Mouse (Mus musculus) heart, embryonic 14.5 days (tissue): ENCODE measurements at regions not wholly inside any gene's neighbourhood (a gene's known extent, or its start where the extent isn't known, plus 50 kb on each side); places are given as distances from the start of the nearest gene placed in this dataset.
"Not testable (repeated sequence)": the region's sequence is repeated elsewhere in the genome, so short reads cannot be mapped to it uniquely, and the experiment has no call there.

Experiments used
- ATAC-seq: fragments of 200-750 bp; cut with Nextera tagmentation; 2 replicates; pipeline ENCODE4 v1.8.0; 2017; ENCODE audit warnings: low read depth, moderate TSS enrichment; ENCODE audit not compliant: insufficient number of reproducible peaks, insufficient read depth, low FRiP score
- H3K27ac ChIP-seq, 2 experiments: fragments of 200-500 bp in 1 of 2; fragments of 300-500 bp in 1 of 2; sonication (generic) in 1 of 2; replicated peaks in 1 of 2; 2 replicates each; pipeline ENCODE4 v1.5.1; 2012 to 2014; ENCODE audit warnings: low read depth in 2 of 2, low read length in 2 of 2, control low read depth in 1 of 2, mild to moderate bottlenecking in 1 of 2, mixed read lengths in 1 of 2; ENCODE audit not compliant: control insufficient read depth in 1 of 2, insufficient read depth in 1 of 2
- H3K27me3 ChIP-seq: fragments of 300-500 bp; sonication (generic); 2 replicates; pipeline ENCODE4 v1.6.1; 2014; ENCODE audit warnings: mild to moderate bottlenecking, low read length, control low read depth; ENCODE audit not compliant: control insufficient read depth, insufficient read depth
- H3K36me3 ChIP-seq: fragments of 300-500 bp; sonication (generic); 2 replicates; pipeline ENCODE4 v1.6.1; 2014; ENCODE audit warnings: mild to moderate bottlenecking, control low read depth, low read length, mixed read lengths; ENCODE audit not compliant: control insufficient read depth, insufficient read depth
- H3K4me1 ChIP-seq, 2 experiments: fragments of 200-500 bp in 1 of 2; fragments of 300-500 bp in 1 of 2; sonication (generic) in 1 of 2; 2 replicates each; pipeline ENCODE4 v1.6.1; 2012 to 2014; ENCODE audit warnings: low read length in 2 of 2, control low read depth in 1 of 2, mixed read lengths in 1 of 2; ENCODE audit not compliant: control insufficient read depth in 2 of 2, insufficient read depth in 2 of 2
- H3K4me2 ChIP-seq: fragments of 300-500 bp; sonication (generic); 2 replicates; pipeline ENCODE4 v1.6.1; 2014; ENCODE audit warnings: mild to moderate bottlenecking, low read length
- H3K4me3 ChIP-seq, 2 experiments: fragments of 200-500 bp in 1 of 2; fragments of 300-500 bp in 1 of 2; sonication (generic) in 1 of 2; 2 replicates each; pipeline ENCODE4 v1.5.1; 2012 to 2014; ENCODE audit warnings: low read length in 2 of 2, mild to moderate bottlenecking in 2 of 2, control low read depth in 1 of 2, low read depth in 1 of 2, moderate library complexity in 1 of 2; ENCODE audit not compliant: control insufficient read depth in 1 of 2, insufficient read depth in 1 of 2
- H3K9ac ChIP-seq: fragments of 300-500 bp; sonication (generic); 2 replicates; pipeline ENCODE4 v1.6.1; 2014; ENCODE audit warnings: mild to moderate bottlenecking, low read length
- H3K9me3 ChIP-seq: fragments of 300-500 bp; sonication (generic); 2 replicates; pipeline ENCODE4 v1.6.1; 2016; ENCODE audit warnings: low read length, control low read depth; ENCODE audit not compliant: control insufficient read depth
- WGBS: fragments of 180-500 bp; shearing (Covaris S2); extraction: QIAGEN DNeasy Blood & Tissue Kit; methylation state at CpG from one replicate; pipeline ENCODE4 v1.1.7; 2014; 5-methylcytosine and 5-hydroxymethylcytosine counted together

DNA sequence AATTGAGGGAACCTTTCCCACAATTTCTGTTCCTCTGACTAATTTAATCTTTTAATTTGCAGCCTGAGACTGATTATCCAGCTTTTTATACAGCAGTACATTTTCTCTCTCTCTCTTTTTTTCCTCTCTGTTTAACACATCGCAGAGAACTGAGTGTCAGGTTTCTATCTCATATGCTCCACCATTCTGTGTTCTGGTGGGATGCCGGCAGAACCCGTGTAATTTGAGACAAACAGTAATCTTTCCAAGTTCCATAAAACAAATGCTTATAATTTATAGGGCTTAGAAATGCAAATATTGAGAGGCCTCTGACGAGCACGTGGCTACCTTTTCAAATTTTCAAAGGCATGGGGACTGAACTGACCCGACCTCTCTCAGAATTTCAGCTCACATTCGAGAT lies 59.1 kb downstream of the Zbtb18 start:
- WGBS: 85% methylated on average over 7 of the region's 7 CpGs

DNA sequence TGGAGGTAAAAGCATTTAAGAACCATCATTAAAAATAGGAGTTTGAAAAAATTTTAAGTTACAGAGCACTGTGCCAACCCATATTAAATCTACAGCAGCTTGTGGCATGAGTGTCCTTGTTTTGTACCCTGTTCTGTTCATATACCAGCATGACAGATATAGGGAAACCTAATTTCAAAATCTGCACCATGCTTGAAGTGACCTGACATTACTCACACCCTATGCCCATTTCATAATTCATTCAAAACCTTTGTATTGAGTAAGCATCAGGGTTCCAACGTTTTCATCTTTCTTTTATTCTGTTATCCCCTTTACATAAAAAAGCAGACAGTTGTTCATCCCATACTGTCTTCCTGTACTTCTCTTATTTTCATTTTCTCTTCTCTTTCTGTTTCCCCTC lies 61.8 kb downstream of the Zbtb18 start:
- Histone ChIP-seq H3K9me3 (no peaks in the 10 kb centered on the region), H3K9ac (no peak overlapping the region), H3K4me2 (no peak overlapping the region), H3K36me3 (no peaks in the 10 kb centered on the region), H3K27me3 (no peaks in the 10 kb centered on the region), H3K4me3 (no peak overlapping the region), H3K4me1 (no peaks in the 10 kb centered on the region), H3K27ac (no peak overlapping the region)
- WGBS: 58% methylated on average over 1 of the region's 1 CpGs
- ATAC-seq: no peak

More for the DNA sequence above, 59.1 kb downstream of the Zbtb18 start:
- no peaks in the 10 kb centered on the region for H3K36me3 ChIP-seq
- H3K9ac ChIP-seq: no peak overlapping the region
- ATAC-seq: no peak
- no peaks in the 10 kb centered on the region for H3K9me3 ChIP-seq
- H3K4me1 ChIP-seq: no peaks in the 10 kb centered on the region
- no peaks in the 10 kb centered on the region for H3K27me3 ChIP-seq
- H3K27ac ChIP-seq: no peak overlapping the region
- H3K4me2 ChIP-seq: no peak overlapping the region
- H3K4me3 ChIP-seq: no peak overlapping the region

DNA sequence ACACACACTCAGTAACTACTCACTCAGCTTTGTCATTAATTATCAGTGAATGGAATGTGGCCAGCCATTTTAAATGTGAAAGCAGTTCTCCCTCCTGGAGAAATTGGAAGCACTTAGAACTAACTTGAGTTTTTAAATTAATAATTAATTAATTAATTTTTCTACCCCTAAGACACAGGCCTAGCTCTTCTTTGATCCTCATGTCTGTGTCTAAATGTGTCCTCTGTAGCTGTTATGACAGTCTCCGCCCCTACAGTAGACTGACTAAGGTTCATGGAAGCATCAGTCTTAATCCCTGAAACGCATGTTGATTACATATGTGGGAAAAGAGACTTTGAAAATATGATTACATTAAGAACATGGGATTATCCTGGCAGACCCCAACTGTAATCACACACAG lies 62.6 kb downstream of the Zbtb18 start:
- Histone ChIP-seq H3K4me3 (no peak overlapping the region), H3K9me3 (no peaks in the 10 kb centered on the region), H3K9ac (no peak overlapping the region), H3K27me3 (no peaks in the 10 kb centered on the region), H3K36me3 (no peaks in the 10 kb centered on the region), H3K4me2 (no peak overlapping the region), H3K27ac (no peak overlapping the region), H3K4me1 (no peaks in the 10 kb centered on the region)
- ATAC-seq: no peak
- WGBS: 95% methylated on average over 2 of the region's 2 CpGs

DNA sequence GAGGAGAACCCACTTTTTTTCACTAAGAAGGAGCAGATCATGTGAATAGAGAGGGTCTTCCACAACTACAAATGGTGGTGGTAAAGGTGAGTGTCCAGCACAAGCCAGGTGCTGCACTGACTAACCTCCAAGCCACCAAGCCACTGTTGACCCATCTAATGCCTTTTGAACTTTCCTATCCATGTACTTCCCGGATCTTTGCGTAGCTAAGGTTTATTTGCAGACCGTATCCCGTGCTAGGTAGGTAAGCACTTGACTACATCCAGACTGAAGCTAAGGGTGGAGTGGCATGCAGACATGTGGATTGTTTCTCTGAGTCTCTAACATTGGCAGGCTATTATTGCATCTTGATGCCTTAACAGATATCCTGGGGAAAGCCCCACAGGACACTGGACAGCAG lies 65.2 kb downstream of the Zbtb18 start:
- H3K9me3 ChIP-seq, H3K4me2 ChIP-seq, ATAC-seq, H3K27ac ChIP-seq, H3K9ac ChIP-seq, H3K27me3 ChIP-seq, H3K4me1 ChIP-seq, H3K36me3 ChIP-seq, H3K4me3 ChIP-seq: not testable (repeated sequence)
- WGBS: 77% methylated on average over 4 of the region's 4 CpGs

DNA sequence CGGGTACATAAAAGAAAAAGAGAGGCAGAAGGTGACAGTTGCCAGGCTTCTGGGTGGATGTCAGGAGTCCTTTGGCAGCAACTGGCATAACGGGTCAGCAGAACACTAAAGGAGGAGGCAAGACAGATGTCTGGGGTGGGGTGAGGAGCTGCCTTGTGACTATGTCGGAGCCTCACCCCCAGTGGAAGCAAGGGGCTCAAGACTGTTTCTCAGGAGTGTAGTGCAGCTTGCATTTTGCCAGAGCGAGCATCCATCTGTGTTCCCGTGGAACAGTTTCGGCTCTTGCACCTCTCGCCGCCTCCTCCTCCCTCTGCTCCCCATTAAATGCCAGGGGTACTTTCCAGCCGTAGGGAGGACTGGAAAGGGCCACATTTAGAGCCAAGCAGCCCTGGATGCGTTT lies 67.6 kb downstream of the Zbtb18 start:
- Histone ChIP-seq H3K9ac (no peak overlapping the region), H3K4me3 (no peak overlapping the region), H3K4me2 (no peak overlapping the region), H3K27me3 (no peaks in the 10 kb centered on the region), H3K9me3 (no peaks in the 10 kb centered on the region), H3K27ac (no peak overlapping the region), H3K4me1 (no peaks in the 10 kb centered on the region), H3K36me3 (no peaks in the 10 kb centered on the region)
- no peak for ATAC-seq
- WGBS: 75% methylated on average over 10 of the region's 10 CpGs

DNA sequence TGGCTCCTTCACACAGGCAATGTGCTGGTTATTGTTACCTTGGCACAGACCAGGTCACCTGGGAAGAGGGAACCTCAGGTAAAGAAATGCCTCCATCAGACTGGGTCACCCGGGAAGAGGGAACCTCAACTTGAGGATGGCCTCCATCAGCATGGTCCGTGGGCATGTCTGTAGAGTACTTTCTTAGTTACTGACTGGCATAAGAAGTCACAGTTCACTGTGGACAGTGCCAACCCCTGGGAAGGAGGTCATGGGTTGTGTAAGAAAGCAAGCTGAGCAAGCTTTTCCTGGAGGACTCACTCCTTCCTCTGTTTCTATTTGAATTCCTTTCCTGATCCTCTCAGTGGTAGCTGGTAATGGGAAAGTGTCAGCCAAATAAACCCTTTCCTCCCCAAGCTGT lies 70.0 kb downstream of the Zbtb18 start:
- no peaks in the 10 kb centered on the region for H3K27me3 ChIP-seq
- H3K27ac ChIP-seq: no peak overlapping the region
- no peaks in the 10 kb centered on the region for H3K9me3 ChIP-seq
- H3K4me2 ChIP-seq: no peak overlapping the region
- WGBS: 78% methylated on average over 2 of the region's 2 CpGs
- no peaks in the 10 kb centered on the region for H3K36me3 ChIP-seq
- H3K4me1 ChIP-seq: no peaks in the 10 kb centered on the region
- H3K4me3 ChIP-seq: no peak overlapping the region
- ATAC-seq: no peak
- H3K9ac ChIP-seq: no peak overlapping the region

DNA sequence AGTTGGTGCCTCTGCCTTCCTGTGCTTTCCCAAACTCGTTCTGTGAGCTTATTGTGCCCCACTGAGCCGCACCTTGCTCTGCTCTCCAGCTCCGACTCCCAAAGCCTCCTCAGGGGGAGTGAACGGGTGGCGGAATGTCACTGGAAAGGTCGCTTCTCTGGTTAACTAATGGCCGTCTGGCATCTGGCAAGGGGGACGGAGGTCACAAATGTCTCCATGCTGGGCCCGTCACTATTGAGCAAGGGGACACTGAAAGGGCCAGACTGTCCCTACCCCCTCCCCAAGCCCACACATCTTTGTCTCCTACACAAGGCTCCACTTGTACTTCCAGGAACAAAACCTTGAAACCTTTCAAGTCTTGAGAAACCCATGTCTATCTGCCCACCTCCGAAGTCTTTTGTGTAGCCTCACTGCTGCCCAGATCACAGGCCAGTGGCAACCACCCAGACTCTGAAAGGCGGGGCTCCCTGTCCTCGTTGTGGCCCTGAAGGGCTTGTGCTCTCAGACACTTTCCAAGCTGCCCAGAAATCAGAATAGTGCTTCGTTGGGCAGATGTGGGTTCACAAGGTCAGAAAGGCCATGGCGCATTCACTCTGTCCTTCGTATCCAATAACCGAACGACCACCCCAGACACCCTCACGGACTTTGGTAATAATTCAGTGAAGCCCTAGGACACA lies 75.9 kb downstream of the Zbtb18 start:
- Histone ChIP-seq H3K4me2 (no peak overlapping the region), H3K4me3 (no peak overlapping the region), H3K9ac (no peak overlapping the region), H3K9me3 (no peaks in the 10 kb centered on the region), H3K4me1 (no peaks in the 10 kb centered on the region), H3K27ac (no peak overlapping the region), H3K36me3 (no peaks in the 10 kb centered on the region), H3K27me3 (no peaks in the 10 kb centered on the region)
- WGBS: 48% methylated on average over 18 of the region's 18 CpGs
- no peak for ATAC-seq

DNA sequence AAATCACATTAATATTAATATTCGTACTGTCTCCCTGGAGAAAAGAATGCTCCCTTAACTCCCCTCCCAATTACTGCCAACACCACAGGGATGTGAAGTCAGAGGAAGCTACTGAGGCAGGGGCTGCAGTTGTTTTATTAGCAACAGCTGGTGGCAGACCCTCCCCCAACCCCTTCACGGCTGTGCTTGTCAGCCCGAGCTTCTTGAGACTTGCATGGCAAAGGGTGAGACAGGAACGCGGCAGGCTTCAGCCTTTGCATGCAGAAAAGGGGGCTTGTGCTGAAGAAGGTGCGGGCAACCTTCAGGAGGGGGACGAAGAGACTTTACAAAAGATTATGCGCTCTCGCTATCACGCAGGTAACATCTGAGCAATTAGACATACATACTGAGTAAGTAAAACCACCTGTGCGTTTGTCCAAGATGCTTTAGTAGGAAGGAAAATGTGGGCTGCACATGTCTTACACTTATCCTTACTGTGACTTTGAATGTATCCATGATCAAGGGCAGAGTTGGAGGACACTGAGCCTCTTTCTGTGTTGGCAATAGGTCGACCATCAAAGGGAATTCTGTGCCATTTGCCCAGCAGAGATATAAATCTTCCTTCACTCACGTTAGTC lies 76.9 kb downstream of the Zbtb18 start:
- 40% methylated on average over 13 of the region's 13 CpGs for WGBS
- H3K4me1 ChIP-seq: no peaks in the 10 kb centered on the region
- no peaks in the 10 kb centered on the region for H3K9me3 ChIP-seq
- H3K27ac ChIP-seq: no peak overlapping the region
- H3K4me3 ChIP-seq: no peak overlapping the region
- no peak overlapping the region for H3K9ac ChIP-seq
- H3K4me2 ChIP-seq: no peak overlapping the region
- no peaks in the 10 kb centered on the region for H3K36me3 ChIP-seq
- no peaks in the 10 kb centered on the region for H3K27me3 ChIP-seq
- ATAC-seq: no peak
